Mouse (Mus musculus) megakaryocyte, embryonic 14.5 days (primary cell): ENCODE results near the gene Vangl1. TPM values are rescaled to one million over a fixed set of nuclear protein-coding genes. Genes with fewer than 3 reads are reported as not detected.

Experiments used
- H3K27me3 ChIP-seq: replicated peaks from 2 replicates; pipeline ENCODE3; 2012; ENCODE audit warnings: inconsistent platforms
- H3K36me3 ChIP-seq: replicated peaks from 2 replicates; pipeline ENCODE3; 2012; ENCODE audit warnings: low read length, inconsistent platforms, mixed read lengths
- H3K4me1 ChIP-seq: 2 replicates; pipeline ENCODE4 v1.6.1; 2012; ENCODE audit warnings: inconsistent platforms
- H3K4me3 ChIP-seq: replicated peaks from 2 replicates; pipeline ENCODE3; 2012; ENCODE audit warnings: moderate library complexity, mild to moderate bottlenecking, inconsistent platforms
- H3K9me3 ChIP-seq: 2 replicates; pipeline ENCODE4 v1.6.1; 2012; ENCODE audit warnings: inconsistent platforms
- FLI1 ChIP-seq: IDR thresholded peaks from 2 replicates; pipeline ENCODE4 v1.6.1; 2012; ENCODE audit warnings: low read length, inconsistent platforms, mixed read lengths
- GATA1 ChIP-seq: IDR thresholded peaks from 3 replicates; pipeline ENCODE4 v1.6.1; 2012; ENCODE audit warnings: mixed read lengths, low read length, inconsistent platforms, borderline replicate concordance
- polyA plus RNA-seq: library from polyadenylated mRNA; stranded (reverse); fragments of >175 nt; gene quantifications from 2 replicates; pipeline ENCODE4 v1.2.3, GENCODE M21; 2012; ENCODE audit warnings: low replicate concordance; ENCODE audit not compliant: insufficient read depth

Gene Vangl1
- polyA plus RNA-seq, 1 experiment, result 1.0 TPM

GRCm38 (mm10) chr3:102159423-102160325, 44.8 kb downstream of the Vangl1 start:
- no peaks in the 10 kb centered on the region for H3K36me3 ChIP-seq
- H3K27me3 ChIP-seq, result no peaks in the 10 kb centered on the region
- TF ChIP-seq GATA1, result no peak
- no peak for TF ChIP-seq FLI1
- no peaks in the 10 kb centered on the region for H3K4me1 ChIP-seq
- H3K4me3 ChIP-seq, result no peak overlapping the region
- peaks cover 29% of the 10 kb centered on the region for H3K9me3 ChIP-seq

GRCm38 (mm10) chr3:102158759-102159422, 45.6 kb downstream of the Vangl1 start:
- Histone ChIP-seq H3K36me3 (no peaks in the 10 kb centered on the region), H3K9me3 (peaks cover 32% of the 10 kb centered on the region), H3K27me3 (no peaks in the 10 kb centered on the region), H3K4me3 (peak overlapping the region; percentile 6), H3K4me1 (no peaks in the 10 kb centered on the region)
- TF ChIP-seq FLI1 (no peak), GATA1 (no peak)

- H3K4me1 ChIP-seq, result no peaks in the 10 kb centered on the region
- H3K36me3 ChIP-seq, result no peaks in the 10 kb centered on the region
- H3K27me3 ChIP-seq, result no peaks in the 10 kb centered on the region
- no peak for TF ChIP-seq FLI1
- TF ChIP-seq GATA1, result no peak
- H3K4me3 ChIP-seq, result no peak overlapping the region
- H3K9me3 ChIP-seq, result peaks cover 29% of the 10 kb centered on the region
Observed at GRCm38 (mm10) chr3:102157652-102158051, 46.8 kb downstream of the Vangl1 start.

GRCm38 (mm10) chr3:102156737-102157136, 47.8 kb downstream of the Vangl1 start:
- Histone ChIP-seq H3K27me3 (no peaks in the 10 kb centered on the region), H3K9me3 (peaks cover 32% of the 10 kb centered on the region), H3K36me3 (no peaks in the 10 kb centered on the region), H3K4me3 (no peak overlapping the region), H3K4me1 (no peaks in the 10 kb centered on the region)
- TF ChIP-seq GATA1, result no peak
- TF ChIP-seq FLI1, result no peak

GRCm38 (mm10) chr3:102154107-102154506, 50.4 kb downstream of the Vangl1 start:
- TF ChIP-seq FLI1 (no peak), GATA1 (no peak)
- no peaks in the 10 kb centered on the region for H3K36me3 ChIP-seq
- H3K27me3 ChIP-seq, result no peaks in the 10 kb centered on the region
- peak overlapping the region; percentile 20 for H3K4me3 ChIP-seq
- no peaks in the 10 kb centered on the region for H3K4me1 ChIP-seq
- peaks cover 28% of the 10 kb centered on the region for H3K9me3 ChIP-seq

- no peak overlapping the region for H3K4me3 ChIP-seq
- no peaks in the 10 kb centered on the region for H3K27me3 ChIP-seq
- TF ChIP-seq FLI1, result no peak
- no peak for TF ChIP-seq GATA1
- no peaks in the 10 kb centered on the region for H3K36me3 ChIP-seq
- peaks cover 18% of the 10 kb centered on the region for H3K9me3 ChIP-seq
- H3K4me1 ChIP-seq, result no peaks in the 10 kb centered on the region
Observed at GRCm38 (mm10) chr3:102152872-102153271, 51.6 kb downstream of the Vangl1 start.

- TF ChIP-seq FLI1, result no peak
- TF ChIP-seq GATA1, result no peak
- no peaks in the 10 kb centered on the region for H3K36me3 ChIP-seq
- no peaks in the 10 kb centered on the region for H3K27me3 ChIP-seq
Observed at GRCm38 (mm10) chr3:102152471-102152870, 52.0 kb downstream of the Vangl1 start.

GRCm38 (mm10) chr3:102151850-102152249, 52.6 kb downstream of the Vangl1 start:
- no peaks in the 10 kb centered on the region for H3K36me3 ChIP-seq
- TF ChIP-seq GATA1 (no peak), FLI1 (no peak)
- no peak overlapping the region for H3K4me3 ChIP-seq
- H3K27me3 ChIP-seq, result no peaks in the 10 kb centered on the region
- H3K9me3 ChIP-seq, result peaks cover 12% of the 10 kb centered on the region
- no peaks in the 10 kb centered on the region for H3K4me1 ChIP-seq

More at GRCm38 (mm10) chr3:102152471-102152870, 52.0 kb downstream of the Vangl1 start:
- H3K4me1 ChIP-seq, result no peaks in the 10 kb centered on the region
- peaks cover 14% of the 10 kb centered on the region for H3K9me3 ChIP-seq
- no peak overlapping the region for H3K4me3 ChIP-seq

GRCm38 (mm10) chr3:102149941-102150340, 54.6 kb downstream of the Vangl1 start:
- H3K36me3 ChIP-seq, result no peaks in the 10 kb centered on the region
- H3K4me1 ChIP-seq, result no peaks in the 10 kb centered on the region
- no peaks in the 10 kb centered on the region for H3K27me3 ChIP-seq
- TF ChIP-seq GATA1 (no peak), FLI1 (no peak)
- H3K4me3 ChIP-seq, result no peak overlapping the region
- H3K9me3 ChIP-seq, result peaks cover 13% of the 10 kb centered on the region

- TF ChIP-seq GATA1, result no peak
- TF ChIP-seq FLI1, result no peak
- H3K27me3 ChIP-seq, result no peaks in the 10 kb centered on the region
- H3K4me1 ChIP-seq, result no peaks in the 10 kb centered on the region
- H3K9me3 ChIP-seq, result peaks cover 5% of the 10 kb centered on the region; the same call in 1 of the 2 replicates
- no peak overlapping the region for H3K4me3 ChIP-seq
- H3K36me3 ChIP-seq, result no peaks in the 10 kb centered on the region
Observed at GRCm38 (mm10) chr3:102147189-102147588, 57.3 kb downstream of the Vangl1 start.
